28 mouse cellular contexts compared by ENCODE assay signal in genomic region chr2:7344951-7345350, GRCm38 (mm10).
"Had no signal": no experiment of that assay in that cellular context is flagged by ENCODE, and none has a peak within 500 bp of the region (broad histone marks: within the 10 kb centered on the region; RNA-seq: fewer than 3 reads in every experiment).

No protein-coding gene starts in this region.

- H3K36me3 ChIP-seq: heart, embryonic 13.5 days; heart, embryonic 15.5 days; hindbrain, embryonic 13.5 days; hindbrain, embryonic 15.5 days; kidney, embryonic 15.5 days; limb, embryonic 10.5 days; limb, embryonic 12.5 days; liver, embryonic 13.5 days; liver, embryonic 15.5 days had no signal

- H3K9me3 ChIP-seq: heart, embryonic 13.5 days; heart, embryonic 15.5 days; hindbrain, embryonic 13.5 days; hindbrain, embryonic 15.5 days; kidney, embryonic 15.5 days; limb, embryonic 10.5 days; limb, embryonic 12.5 days; liver, embryonic 13.5 days; liver, embryonic 15.5 days had no signal

- H3K4me1 ChIP-seq: hindbrain, embryonic 13.5 days; hindbrain, embryonic 15.5 days; kidney, embryonic 15.5 days; limb, embryonic 12.5 days; liver, embryonic 13.5 days; liver, embryonic 15.5 days had no signal

- ATAC-seq: hindbrain, postnatal 0 days; intestine, embryonic 16.5 days had no signal

- H3K27me3 ChIP-seq: heart, embryonic 13.5 days; heart, embryonic 15.5 days; hindbrain, embryonic 13.5 days; hindbrain, embryonic 15.5 days; kidney, embryonic 15.5 days; limb, embryonic 12.5 days; liver, embryonic 13.5 days; liver, embryonic 15.5 days had no signal

- DNase-seq: gastrocnemius, postnatal 14 days; gastrocnemius, postnatal 36 days; heart, adult 11 months; heart, adult 2 months; heart, postnatal 14 days; heart, postnatal 36 days; kidney, adult 11 months; kidney, adult 2 months; kidney, adult 9 months; kidney, postnatal 14 days; kidney, postnatal 36 days; layer of hippocampus, adult 9-11 months; layer of hippocampus, postnatal 36 days; liver; liver, embryonic 13.5 days had no signal

- H3K4me3 ChIP-seq: heart, adult 2 months; heart, embryonic 13.5 days; heart, embryonic 15.5 days; hindbrain, embryonic 13.5 days; hindbrain, embryonic 15.5 days; kidney, embryonic 15.5 days; limb, embryonic 10.5 days; limb, embryonic 12.5 days; liver, embryonic 13.5 days; liver, embryonic 15.5 days had no signal

- H3K9ac ChIP-seq: heart, embryonic 13.5 days; heart, embryonic 15.5 days; hindbrain, embryonic 13.5 days; hindbrain, embryonic 15.5 days; kidney, embryonic 15.5 days; limb, embryonic 12.5 days; liver, embryonic 13.5 days; liver, embryonic 15.5 days had no signal

- H3K27ac ChIP-seq: heart, adult 2 months; heart, embryonic 13.5 days; heart, embryonic 15.5 days; hindbrain, embryonic 13.5 days; hindbrain, embryonic 15.5 days; hindbrain, postnatal 0 days; kidney, embryonic 15.5 days; kidney, postnatal 0 days; limb, embryonic 10.5 days; limb, embryonic 12.5 days; liver, embryonic 13.5 days; liver, embryonic 15.5 days had no signal

- H3K4me2 ChIP-seq: heart, embryonic 11.5 days; heart, embryonic 13.5 days; heart, embryonic 15.5 days; hindbrain, embryonic 13.5 days; hindbrain, embryonic 15.5 days; kidney, embryonic 15.5 days; limb, embryonic 12.5 days; liver, embryonic 11.5 days; liver, embryonic 13.5 days; liver, embryonic 15.5 days had no signal
